ENCODE assay signal across 8 mouse cellular contexts in the genomic region with DNA sequence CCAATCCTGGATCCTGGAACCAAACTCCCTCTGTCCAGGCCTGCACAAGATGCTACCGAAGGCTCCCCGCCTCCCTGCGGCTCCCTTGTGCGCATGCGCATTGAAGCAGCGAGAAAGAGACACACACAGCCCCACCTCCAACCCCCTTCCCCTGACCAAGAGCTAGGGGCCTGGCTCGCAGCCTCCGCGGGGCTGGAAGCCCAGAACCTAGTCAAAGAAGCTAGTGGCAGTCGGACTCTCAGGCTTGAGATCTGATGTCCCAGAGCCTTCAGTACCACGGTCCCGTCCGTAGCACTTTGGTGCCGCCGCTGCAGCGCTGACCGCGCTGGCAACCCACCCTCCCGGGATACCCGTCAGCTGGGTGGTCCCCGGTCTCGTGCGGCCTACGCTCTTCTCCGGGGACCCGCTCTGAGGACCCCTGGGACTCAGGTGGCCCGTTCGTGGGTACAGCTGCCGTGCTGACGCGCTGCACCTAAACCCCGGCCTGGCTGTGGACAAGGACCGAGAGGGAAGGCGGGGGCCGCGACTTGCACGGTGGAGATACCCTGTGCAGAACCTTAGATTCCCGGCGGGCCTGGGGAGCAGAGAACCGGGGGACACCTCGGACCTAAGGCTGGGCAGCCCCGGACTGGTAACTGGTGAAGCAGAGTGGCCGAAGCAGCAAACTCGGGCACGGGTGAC. TPM values are rescaled to one million over a fixed set of nuclear protein-coding genes. Genes with fewer than 3 reads are reported as not detected.
DNase-seq lines count a peak whose midpoint lies in the region; ATAC-seq and TF ChIP-seq lines count a peak whose summit lies in the region.

Zfp30 (plus strand) TSS at position 128 of the 681 bp plus-strand sequence.

- peak within 1 kb of the TSS; percentile 73 for H3K4me2 ChIP-seq in forebrain, embryonic 15.5 days (replicated peaks)
- peak within 1 kb of the TSS; percentile 95 for H3K4me2 ChIP-seq in liver, postnatal 0 days (ENCODE audit: low read depth, low read length)
- peak within 1 kb of the TSS; percentile 77 for H3K4me2 ChIP-seq in neural tube, embryonic 15.5 days

- no peaks in the 10 kb centered on the region for H3K27me3 ChIP-seq in forebrain, embryonic 15.5 days
- no peaks in the 10 kb centered on the region for H3K27me3 ChIP-seq in liver, postnatal 0 days (ENCODE audit: insufficient read depth, low read length)
- H3K27me3 ChIP-seq in neural tube, embryonic 15.5 days (replicated peaks): no peaks in the 10 kb centered on the region

- peak; percentile 94 for DNase-seq in ES-CJ7 (ENCODE audit: low read depth, low spot score)
- DNase-seq in c-Kit-positive CD71-positive TER-119-positive erythroid progenitor cells, embryonic 14.5 days (ENCODE audit: low spot score): peak; percentile 75
- DNase-seq in heart, postnatal 25 days (ENCODE audit: low spot score): peak; percentile 74
- peak; percentile 85 for DNase-seq in layer of hippocampus, adult 11-12 months (ENCODE audit: low spot score)
- DNase-seq in liver, postnatal 0 days: peak; percentile 83
- DNase-seq in testis, postnatal 10 days (ENCODE audit: low spot score): peak; percentile 85

- peak within 1 kb of the TSS; percentile 85 for H3K9ac ChIP-seq in forebrain, embryonic 15.5 days (replicated peaks)
- peak within 1 kb of the TSS; percentile 77 for H3K9ac ChIP-seq in liver, postnatal 0 days (replicated peaks)
- peak within 1 kb of the TSS; percentile 89 for H3K9ac ChIP-seq in neural tube, embryonic 15.5 days (replicated peaks)

- TF ChIP-seq CTCF in liver, postnatal 0 days (IDR thresholded peaks at IDR 0.05; ENCODE audit: low read depth): no peak

- H3K36me3 ChIP-seq in forebrain, embryonic 15.5 days: peaks cover 27% of the 10 kb centered on the region
- H3K36me3 ChIP-seq in liver, postnatal 0 days (replicated peaks; ENCODE audit: insufficient read depth, low read length): peaks cover 5% of the 10 kb centered on the region; the same call in 1 of the 2 replicates
- H3K36me3 ChIP-seq in neural tube, embryonic 15.5 days: peaks cover 20% of the 10 kb centered on the region

- TF ChIP-seq EP300 in liver, postnatal 0 days (IDR thresholded peaks at IDR 0.05; ENCODE audit: low read depth): no peak

- H3K27ac ChIP-seq in forebrain, embryonic 15.5 days (replicated peaks): peak within 1 kb of the TSS; percentile 92
- peak within 1 kb of the TSS; percentile 37 for H3K27ac ChIP-seq in liver, postnatal 0 days (ENCODE audit: low read depth)
- H3K27ac ChIP-seq in neural tube, embryonic 15.5 days (replicated peaks): peak within 1 kb of the TSS; percentile 94

- intact Hi-C loops in heart, postnatal 25 days (cut with DNase I): loop anchor here (2.0 kb wide), 2 partner anchors 15 to 31 kb away; partner anchors contain the start of gene Zfp84

- ATAC-seq in forebrain, embryonic 15.5 days (replicated peaks): peak; percentile 95
- ATAC-seq in liver, postnatal 0 days: peak; percentile 93
- peak; percentile 98 for ATAC-seq in neural tube, embryonic 15.5 days (ENCODE audit: low FRiP score)

- WGBS in forebrain, embryonic 15.5 days: under 1% methylated on average over 45 of the region's 45 CpGs
- WGBS in liver, postnatal 0 days (ENCODE audit: insufficient replicate concordance): 1% methylated on average over 45 of the region's 45 CpGs
- WGBS in neural tube, embryonic 15.5 days: under 1% methylated on average over 45 of the region's 45 CpGs

- no peaks in the 10 kb centered on the region for H3K9me3 ChIP-seq in forebrain, embryonic 15.5 days
- no peaks in the 10 kb centered on the region for H3K9me3 ChIP-seq in liver, postnatal 0 days (ENCODE audit: low read length)
- H3K9me3 ChIP-seq in neural tube, embryonic 15.5 days (replicated peaks): no peaks in the 10 kb centered on the region

- peaks cover 30% of the 10 kb centered on the region for H3K4me1 ChIP-seq in forebrain, embryonic 15.5 days
- peaks cover 7% of the 10 kb centered on the region; the same call in 1 of the 2 replicates for H3K4me1 ChIP-seq in liver, postnatal 0 days (ENCODE audit: insufficient read depth)
- peaks cover 29% of the 10 kb centered on the region for H3K4me1 ChIP-seq in neural tube, embryonic 15.5 days

- peak within 1 kb of the TSS; percentile 85 for H3K4me3 ChIP-seq in forebrain, embryonic 15.5 days
- H3K4me3 ChIP-seq in liver, postnatal 0 days (ENCODE audit: low read depth, low read length): peak within 1 kb of the TSS; percentile 78
- H3K4me3 ChIP-seq in neural tube, embryonic 15.5 days (replicated peaks): peak within 1 kb of the TSS; percentile 92

RNA-seq across cellular contexts. Expression of gene Zfp30, which starts in this region (rescaled TPM):
- 17.1 and 17.3 TPM in 2 replicates for polyA plus RNA-seq in forebrain, embryonic 15.5 days (2015; fragmentation: Nextera tagmentation; extraction: Ambion mirVana)
- total RNA-seq in heart, postnatal 25 days (2021): 1 to 10 TPM; 5.2 to 6.1 TPM
- 0.92 and 0.99 TPM in 2 replicates for polyA plus RNA-seq in liver, postnatal 0 days (2015; fragmentation: Nextera tagmentation; extraction: Ambion mirVana)
- 10.2 and 11.8 TPM in 2 replicates for polyA plus RNA-seq in neural tube, embryonic 15.5 days (2015; fragmentation: Nextera tagmentation; extraction: Ambion mirVana)

Comparison
In these comparisons a context has a peak if more than half of its experiments do, and no peak if none do; other contexts are left out.
1. Peak in every context shown above with its lines: DNase-seq, ATAC-seq, H3K4me3 ChIP-seq and H3K27ac ChIP-seq.
2. Peak in DNase-seq, ATAC-seq, H3K4me3 ChIP-seq, H3K27ac ChIP-seq, H3K9ac ChIP-seq and H3K4me2 ChIP-seq in liver, postnatal 0 days; RNA of the gene not detected or under 1 TPM.
3. H3K27ac ChIP-seq: peak in every context shown above with its lines; median percentile 94 in neural tube, embryonic 15.5 days; 92 in forebrain, embryonic 15.5 days; 37 in liver, postnatal 0 days.